Mouse (Mus musculus): ENCODE measurements at regions not wholly inside any gene's neighbourhood (a gene's known extent, or its start where the extent isn't known, plus 50 kb on each side); places are given as distances from the start of the nearest gene placed in this dataset.

GRCm38 (mm10) chr12:77968543-77968942 lies 225.5 kb upstream of the Gm6657 start:
- DNase-seq (ENCODE audit: low spot score in 2 of 2) = no peak

- no peak for DNase-seq (ENCODE audit: low spot score in 2 of 2)
Observed at GRCm38 (mm10) chr12:77970026-77970425, 224.0 kb upstream of the Gm6657 start.

DNA sequence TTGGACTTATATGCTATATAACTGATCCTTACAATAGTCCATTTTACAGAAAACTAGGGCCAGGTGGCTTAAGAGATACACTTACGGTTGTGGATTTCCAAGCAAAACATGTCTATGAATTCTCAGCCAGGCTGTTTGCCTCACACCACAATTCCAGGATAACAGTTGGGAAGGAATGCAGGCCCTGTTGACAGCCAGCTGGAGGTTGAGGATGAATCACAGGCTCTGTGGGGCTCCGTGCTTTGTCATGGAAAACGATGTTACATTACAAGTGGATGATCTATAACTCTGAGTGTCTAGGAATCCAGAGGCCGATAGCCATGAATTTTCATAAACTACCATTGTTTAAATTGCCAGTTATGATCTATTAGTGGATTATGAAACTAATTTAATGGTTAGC lies 221.9 kb upstream of the Gm6657 start:
- DNase-seq (ENCODE audit: low spot score in 2 of 2) = no peak

- no peak for DNase-seq (ENCODE audit: low spot score in 2 of 2)
Observed at GRCm38 (mm10) chr12:77976952-77977351, 217.1 kb upstream of the Gm6657 start.

DNA sequence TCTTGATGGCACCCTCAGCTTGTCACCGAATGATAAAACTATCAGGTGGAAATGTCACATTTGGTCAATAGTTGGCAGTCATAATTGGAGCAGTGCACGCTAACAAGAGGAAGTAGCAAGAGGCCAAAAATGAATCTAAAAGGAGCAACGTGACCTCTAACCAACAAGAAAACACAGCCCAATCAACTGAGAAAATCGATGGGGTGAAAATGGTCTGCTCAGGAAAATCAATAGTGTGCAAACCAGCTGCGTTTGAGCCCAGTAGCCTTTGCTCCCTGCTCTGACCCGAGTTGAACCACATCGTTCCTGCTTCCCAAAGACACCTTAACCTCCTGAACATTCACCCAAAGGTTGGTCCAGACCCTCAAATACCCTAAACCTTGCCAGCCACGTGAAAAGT lies 207.3 kb upstream of the Gm6657 start:
- no peak for DNase-seq (ENCODE audit: low spot score in 2 of 2)

DNA sequence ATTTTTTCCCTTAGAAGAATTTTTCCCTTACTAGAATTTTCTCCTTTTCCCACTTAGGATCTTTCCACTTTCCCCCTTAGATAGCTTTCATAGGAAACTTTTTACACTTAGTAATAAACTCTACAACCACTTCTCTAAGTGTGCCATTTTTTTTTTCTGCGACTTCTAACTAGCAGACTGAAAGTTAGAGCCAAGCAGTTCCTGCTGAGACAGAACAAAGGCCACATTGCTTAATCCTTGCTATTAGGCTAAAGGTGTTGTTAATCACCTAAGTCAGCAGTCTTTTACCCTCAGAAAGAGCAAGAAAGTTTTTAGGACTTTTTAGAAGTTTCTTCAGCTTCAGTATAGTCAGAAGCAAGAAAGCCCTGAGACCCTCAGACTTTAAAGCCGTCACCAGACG lies 204.3 kb upstream of the Gm6657 start:
- no peak for DNase-seq (ENCODE audit: low spot score in 2 of 2)

GRCm38 (mm10) chr12:77991627-77992026 lies 202.4 kb upstream of the Gm6657 start:
- no peak for DNase-seq (ENCODE audit: low spot score in 2 of 2)

GRCm38 (mm10) chr12:77994176-77994575 lies 199.9 kb upstream of the Gm6657 start:
- DNase-seq (ENCODE audit: low spot score in 2 of 2) = no peak

GRCm38 (mm10) chr12:77997916-77998315 lies 196.1 kb upstream of the Gm6657 start:
- DNase-seq (ENCODE audit: low spot score in 2 of 2) = no peak

GRCm38 (mm10) chr12:78000401-78000800 lies 193.6 kb upstream of the Gm6657 start:
- DNase-seq (ENCODE audit: low spot score in 2 of 2) = no peak

- no peak for DNase-seq (ENCODE audit: low spot score in 2 of 2)
Observed at GRCm38 (mm10) chr12:78001846-78002245, 192.2 kb upstream of the Gm6657 start.

DNA sequence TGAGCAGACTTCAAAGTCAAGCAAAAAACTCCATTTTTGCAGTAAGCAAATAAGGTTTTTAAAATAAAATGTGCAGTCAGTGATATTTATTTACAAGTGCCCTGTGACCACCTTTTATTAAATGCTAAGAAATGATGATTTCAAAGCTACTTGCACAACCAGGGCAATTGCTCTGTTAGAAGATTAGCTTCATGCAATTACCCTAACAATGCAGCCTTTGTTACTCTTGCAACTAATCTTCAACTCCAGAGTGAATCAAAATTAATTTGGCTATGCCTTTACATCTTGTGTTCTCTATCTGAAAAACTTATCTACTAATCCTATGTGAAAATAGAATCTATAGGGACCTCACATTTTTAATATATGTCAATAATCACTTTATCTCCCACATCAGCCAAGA lies 160.3 kb upstream of the Gm6657 start:
- DNase-seq (ENCODE audit: low spot score in 2 of 2) = no peak

DNA sequence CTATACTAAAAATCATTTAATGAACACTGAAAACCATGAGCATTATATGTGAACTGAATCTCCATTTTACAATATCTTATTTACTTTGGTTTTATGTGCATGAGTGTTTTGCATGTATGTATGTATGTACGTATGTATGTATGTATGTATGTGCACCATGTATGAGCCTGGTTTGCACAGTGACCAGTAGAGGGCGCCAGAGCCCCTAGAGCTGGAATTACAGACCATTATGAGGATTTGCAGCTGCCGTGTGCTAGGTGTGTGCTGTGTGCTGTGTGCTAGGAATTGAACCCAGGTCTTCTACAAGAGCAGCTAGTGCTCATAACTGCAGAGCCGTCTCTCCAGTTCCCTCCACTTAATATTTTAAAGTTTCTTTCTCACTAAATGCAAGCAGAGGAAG lies 147.5 kb upstream of the Gm6657 start:
- DNase-seq (ENCODE audit: low spot score in 2 of 2) = no peak

DNA sequence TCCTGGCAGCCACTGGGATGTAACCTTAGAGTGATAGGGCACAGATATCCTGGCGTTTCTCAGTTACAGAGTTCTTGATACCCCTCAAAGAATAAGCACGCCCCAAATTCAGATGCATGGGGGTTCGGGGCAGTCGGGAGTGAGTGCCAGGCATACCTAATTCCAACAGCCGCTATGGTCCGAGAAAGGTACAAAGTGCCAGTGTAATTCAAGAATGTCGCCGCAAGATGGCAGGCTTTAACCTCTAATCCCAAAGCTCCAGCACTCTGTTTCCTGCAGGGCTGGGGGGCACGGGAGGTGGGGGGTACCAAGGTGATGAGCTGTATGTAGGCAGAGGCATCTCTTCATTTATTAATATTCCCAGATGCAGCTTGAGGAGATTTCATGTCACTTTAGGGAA lies 138.1 kb upstream of the Gm6657 start:
- peak in 1 of 2 experiments; percentile 25 for DNase-seq (ENCODE audit: low spot score in 2 of 2)

- DNase-seq (ENCODE audit: low spot score in 2 of 2) = no peak
Observed at GRCm38 (mm10) chr12:78057166-78057565, 136.9 kb upstream of the Gm6657 start.

- DNase-seq (ENCODE audit: low spot score in 2 of 2) = no peak
Observed at GRCm38 (mm10) chr12:78059965-78060364, 134.1 kb upstream of the Gm6657 start.

DNA sequence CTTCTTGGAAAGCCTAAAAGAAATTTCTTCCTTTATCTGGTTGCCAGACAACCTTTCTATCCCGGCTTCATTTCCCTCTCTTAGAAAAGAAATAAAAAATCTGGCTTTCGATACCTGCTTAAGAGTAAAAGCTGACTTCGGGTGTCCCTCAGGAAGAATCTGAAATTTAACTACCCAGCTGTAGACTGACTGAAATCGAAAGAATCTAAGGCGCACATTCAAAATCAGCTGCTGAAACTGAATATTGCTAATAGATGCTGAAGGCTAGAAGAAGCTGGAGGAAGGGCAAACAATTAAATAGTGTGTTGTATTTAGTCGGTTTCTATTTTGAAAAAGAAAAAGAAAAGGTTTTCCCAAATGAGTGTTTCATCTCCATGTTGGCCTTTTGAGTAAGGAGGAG lies 128.0 kb upstream of the Gm6657 start:
- DNase-seq (ENCODE audit: low spot score in 2 of 2) = no peak

GRCm38 (mm10) chr12:78072935-78073334 lies 121.1 kb upstream of the Gm6657 start:
- DNase-seq (ENCODE audit: low spot score in 2 of 2) = no peak

DNA sequence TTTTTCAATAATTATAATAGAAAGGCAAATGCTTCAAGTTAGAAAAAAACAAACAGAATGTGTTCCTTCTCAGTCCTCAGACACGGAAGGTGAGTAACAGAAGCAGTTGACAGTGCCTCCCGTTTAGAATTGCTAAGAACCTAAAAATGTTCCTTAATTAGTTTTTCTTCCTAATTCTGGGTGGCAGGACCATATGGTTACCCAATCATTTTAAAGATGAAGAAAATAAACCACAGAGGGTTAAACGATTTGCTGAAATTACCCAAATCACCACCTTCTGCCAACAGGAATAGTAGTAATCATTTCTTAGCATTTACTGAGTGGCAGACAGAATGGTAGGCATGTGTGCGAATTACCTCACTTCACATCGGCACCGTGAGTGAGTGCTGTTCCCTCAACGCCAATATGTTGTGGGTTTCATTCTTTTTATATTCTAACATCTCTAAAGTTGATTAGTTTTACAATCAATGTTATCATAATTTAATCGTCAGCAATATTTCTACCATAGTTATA lies 119.7 kb upstream of the Gm6657 start:
- DNase-seq (ENCODE audit: low spot score in 2 of 2) = no peak

DNA sequence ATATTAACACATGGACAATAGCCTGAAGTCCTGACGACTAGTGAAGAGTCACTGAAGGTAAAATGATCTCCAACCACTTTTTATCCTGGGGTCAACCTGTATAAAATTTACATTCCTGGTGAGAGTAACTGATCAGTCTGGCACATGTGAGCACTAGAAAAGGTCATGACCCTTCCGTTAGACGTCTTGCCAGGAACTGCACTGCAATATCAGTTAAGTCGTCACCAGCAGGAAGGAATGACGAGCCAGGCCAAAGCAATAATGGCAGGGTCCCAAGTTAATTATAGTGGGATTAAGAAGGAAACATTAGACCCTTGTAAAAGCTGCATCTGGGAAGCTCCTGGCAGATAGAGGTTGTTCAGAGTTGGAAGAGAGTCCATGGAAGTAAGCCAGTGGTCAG lies 116.8 kb upstream of the Gm6657 start:
- no peak for DNase-seq (ENCODE audit: low spot score in 2 of 2)

DNA sequence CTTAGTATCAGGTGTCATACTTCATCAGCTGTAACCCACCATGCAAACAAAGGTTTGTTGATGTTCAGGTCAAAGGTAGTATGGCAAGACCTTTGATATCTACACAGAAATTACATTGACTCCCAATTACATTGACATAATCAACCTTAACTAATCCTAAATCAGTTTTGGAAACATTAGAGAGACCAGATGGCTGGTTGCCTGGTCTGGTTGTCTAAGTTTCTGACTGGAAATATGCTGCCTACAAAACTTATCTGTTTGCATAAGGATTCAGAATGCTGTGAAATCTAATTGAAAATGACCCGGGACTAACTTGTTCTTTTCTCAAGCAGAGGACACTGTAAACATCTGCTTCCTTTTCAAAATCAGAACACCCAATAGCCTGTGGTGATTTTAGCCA lies 111.9 kb upstream of the Gm6657 start:
- DNase-seq (ENCODE audit: low spot score in 2 of 2) = no peak

- no peak for DNase-seq (ENCODE audit: low spot score in 2 of 2)
Observed at GRCm38 (mm10) chr12:78086016-78086415, 108.0 kb upstream of the Gm6657 start.

- DNase-seq (ENCODE audit: low spot score in 2 of 2) = no peak
Observed at GRCm38 (mm10) chr12:78087921-78088320, 106.1 kb upstream of the Gm6657 start.

DNA sequence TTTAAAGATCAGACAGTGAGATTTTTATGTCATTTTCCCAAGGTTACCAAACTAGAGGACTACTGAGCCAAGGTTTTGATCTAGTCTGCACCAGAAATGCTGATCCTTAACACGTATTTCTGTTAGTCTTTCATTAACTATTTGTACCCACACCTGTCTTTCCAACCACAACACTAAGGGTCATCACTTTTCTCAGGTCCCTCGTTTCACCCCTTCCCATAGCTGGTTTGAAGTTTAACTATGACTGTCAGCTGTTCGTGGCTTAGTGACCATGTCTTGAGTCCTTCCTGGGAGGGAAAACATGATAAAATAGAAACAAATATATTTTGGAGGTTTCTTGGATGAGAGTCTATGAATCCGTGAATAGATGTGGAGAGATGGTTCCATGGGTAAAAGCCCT lies 99.6 kb upstream of the Gm6657 start:
- DNase-seq (ENCODE audit: low spot score in 2 of 2) = no peak

GRCm38 (mm10) chr12:78095352-78095751 lies 98.7 kb upstream of the Gm6657 start:
- no peak for DNase-seq (ENCODE audit: low spot score in 2 of 2)
